Mouse (Mus musculus) liver, adult 2 months (tissue): ENCODE measurements at regions not wholly inside any gene's neighbourhood (a gene's known extent, or its start where the extent isn't known, plus 50 kb on each side); places are given as distances from the start of the nearest gene placed in this dataset.

Experiments used
- CTCF ChIP-seq: fragments of 200-500 bp; IDR thresholded peaks from 2 replicates; pipeline ENCODE4 v1.5.1; 2011; ENCODE audit warnings: low read depth, low read length, control low read depth
- POLR2A ChIP-seq: fragments of 200-500 bp; IDR thresholded peaks from 2 replicates; pipeline ENCODE4 v1.6.1; 2011; ENCODE audit warnings: low read length, control low read depth; ENCODE audit not compliant: insufficient read depth; ENCODE audit errors: extremely low read depth

DNA sequence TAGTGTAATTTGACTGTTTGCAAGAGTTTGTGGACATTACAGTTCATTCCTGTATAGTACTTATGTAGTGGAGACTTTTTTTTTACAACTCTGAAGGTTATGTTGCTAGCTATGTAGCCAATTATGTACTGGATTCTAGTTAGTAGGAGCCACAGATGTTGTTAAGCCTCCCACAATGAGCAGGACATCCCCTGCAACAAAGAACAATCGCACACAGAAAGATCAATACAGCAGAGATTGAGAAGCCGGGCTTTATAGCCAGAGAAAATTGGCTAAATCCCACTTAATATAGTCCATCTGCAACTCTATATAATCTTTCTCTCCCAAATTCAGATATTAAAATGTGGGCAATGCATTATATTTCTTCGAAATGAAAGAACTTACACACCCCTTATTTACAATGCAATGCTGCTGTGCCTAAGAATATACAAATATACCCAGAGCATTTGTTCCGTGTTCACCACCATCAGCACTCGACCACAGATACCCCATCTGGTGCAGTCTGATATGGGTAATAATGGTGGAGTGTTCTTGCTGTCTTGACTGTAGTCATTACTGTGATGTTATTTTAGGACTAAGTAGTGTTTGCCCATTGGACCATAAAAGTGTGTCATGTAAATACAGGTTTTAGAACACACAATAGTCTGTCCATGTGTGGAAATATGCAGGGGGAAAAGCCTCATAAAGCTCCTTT is 1351.9 kb upstream of the Zeb2 start:
- TF ChIP-seq CTCF: no peak
- no peak for TF ChIP-seq POLR2A
